Mouse (Mus musculus) embryo, embryonic 10.5 days (tissue): ENCODE results near the gene Cpne5.

Experiments
- DNase-seq: peaks from one replicate; pipeline ENCODE4 v3.0.0-alpha.2; 2015; ENCODE audit warnings: low spot score

The Cpne5 gene

DNA sequence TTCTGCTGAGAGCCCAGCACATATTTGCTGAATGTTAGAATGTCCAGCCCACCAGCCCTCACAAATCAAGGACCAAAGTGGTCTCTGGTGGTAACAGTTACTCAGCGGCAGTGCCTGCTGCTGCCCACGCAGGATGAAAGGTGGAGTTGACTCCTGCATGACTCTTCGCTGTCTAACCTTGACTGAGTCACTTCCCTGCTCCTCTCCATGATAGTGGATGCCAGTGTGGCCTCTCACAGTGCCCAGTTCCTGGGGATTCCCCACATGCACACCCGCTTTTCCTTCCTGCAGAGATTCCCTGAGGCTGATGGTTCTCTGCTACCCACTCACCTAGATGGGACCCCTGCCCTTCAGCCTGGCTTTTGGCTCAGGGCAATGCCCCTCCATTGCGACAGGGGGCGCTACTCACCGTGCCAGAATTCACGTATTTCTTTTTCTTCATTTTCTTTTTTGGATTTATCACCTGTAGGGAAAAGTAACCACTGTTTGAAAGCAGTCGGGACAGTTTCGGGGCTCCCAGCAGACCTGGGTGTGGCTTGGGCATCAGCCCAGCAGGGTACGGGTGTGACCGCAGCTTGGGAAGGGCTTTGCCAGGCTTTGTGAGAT lies 68.9 kb downstream of the Cpne5 start:
- no peak for DNase-seq

DNA sequence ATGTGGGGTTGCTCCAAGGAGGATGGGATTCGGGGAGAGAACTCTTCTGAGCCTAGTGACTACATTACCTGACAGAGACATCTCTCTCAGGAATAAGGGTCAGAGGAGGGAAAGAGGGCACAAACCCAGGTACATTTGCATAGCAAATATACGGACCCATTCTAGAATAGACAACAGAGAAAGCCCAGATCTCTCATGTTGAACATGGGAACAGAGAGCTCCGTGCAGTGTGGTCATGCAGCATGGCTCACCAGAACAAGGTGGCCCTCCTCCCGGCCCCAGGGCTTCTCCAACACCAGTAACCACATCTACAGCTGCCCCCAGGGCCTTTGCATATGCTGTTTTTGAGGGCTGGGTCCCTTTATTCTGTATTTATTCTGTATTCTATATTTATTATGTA lies 69.5 kb downstream of the Cpne5 start:
- DNase-seq, result no peak

DNA sequence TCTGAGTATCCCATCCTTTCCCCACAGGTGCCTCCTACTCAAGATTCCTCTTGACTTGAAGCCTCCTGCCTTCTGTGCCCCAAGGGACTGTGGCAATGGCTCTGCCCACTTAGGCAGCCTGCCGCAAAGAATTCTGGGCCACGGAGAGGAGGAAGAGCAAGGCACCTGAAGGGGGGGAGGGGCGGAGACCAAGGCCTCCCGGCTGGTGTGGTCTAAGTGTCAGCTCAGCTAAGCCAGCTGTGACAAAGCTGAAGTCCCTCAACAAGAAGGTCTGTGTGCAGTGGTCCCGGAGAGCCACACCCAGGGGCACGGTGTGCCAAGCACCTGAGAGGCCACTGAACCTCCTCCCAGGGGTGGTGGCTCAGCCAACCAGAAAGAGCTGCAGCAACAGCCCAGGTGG lies 70.6 kb downstream of the Cpne5 start:
- no peak for DNase-seq

DNA sequence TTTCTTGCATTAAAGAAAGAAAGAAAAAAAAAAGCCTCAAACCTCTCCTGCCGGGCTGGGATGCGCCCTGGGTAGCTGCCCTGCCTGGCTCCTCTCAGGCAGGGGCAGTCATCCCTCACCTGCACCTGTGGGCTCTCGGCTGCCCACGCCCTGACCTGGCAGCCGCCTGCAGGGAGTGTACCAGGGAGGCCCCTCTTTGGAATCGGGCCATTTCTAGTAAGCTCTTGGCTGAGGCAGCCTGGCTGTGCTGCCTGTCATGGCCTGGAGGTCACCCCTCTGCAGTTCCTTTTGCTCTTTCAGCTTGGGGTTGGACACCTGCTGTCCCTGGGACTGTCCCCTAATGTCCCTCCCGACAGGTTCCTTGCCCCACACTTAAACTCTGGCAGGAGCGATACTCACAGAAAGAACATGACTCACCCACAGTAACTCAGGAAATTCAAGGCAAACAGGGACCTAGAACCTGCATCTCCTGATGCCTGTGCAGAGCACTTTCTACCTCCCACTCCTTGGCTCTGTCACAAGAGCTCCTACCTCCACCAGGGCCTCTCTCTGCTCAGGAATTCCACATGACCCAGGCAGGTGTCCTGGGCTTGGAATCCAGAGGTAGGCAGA lies 71.9 kb downstream of the Cpne5 start:
- DNase-seq, result no peak

DNA sequence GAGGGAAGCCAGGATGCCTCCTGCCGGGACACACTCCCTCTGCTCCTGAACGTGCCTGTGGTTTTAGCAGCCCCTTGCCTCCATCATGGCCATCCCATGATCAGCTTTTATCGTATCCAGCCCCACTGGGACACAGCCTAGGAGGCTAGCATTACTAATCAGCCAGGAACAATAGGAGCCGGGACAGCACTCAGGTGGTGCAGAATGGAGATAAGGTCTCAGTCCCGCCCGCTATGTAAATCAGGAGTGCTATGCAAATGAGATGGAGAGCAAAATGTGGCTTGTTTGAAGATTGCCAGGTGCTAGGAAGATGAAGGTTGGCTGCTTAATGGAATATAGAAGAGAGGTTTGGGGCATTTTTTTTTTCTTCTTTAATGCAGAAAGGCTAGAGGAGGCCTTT lies 72.5 kb downstream of the Cpne5 start:
- no peak for DNase-seq

DNA sequence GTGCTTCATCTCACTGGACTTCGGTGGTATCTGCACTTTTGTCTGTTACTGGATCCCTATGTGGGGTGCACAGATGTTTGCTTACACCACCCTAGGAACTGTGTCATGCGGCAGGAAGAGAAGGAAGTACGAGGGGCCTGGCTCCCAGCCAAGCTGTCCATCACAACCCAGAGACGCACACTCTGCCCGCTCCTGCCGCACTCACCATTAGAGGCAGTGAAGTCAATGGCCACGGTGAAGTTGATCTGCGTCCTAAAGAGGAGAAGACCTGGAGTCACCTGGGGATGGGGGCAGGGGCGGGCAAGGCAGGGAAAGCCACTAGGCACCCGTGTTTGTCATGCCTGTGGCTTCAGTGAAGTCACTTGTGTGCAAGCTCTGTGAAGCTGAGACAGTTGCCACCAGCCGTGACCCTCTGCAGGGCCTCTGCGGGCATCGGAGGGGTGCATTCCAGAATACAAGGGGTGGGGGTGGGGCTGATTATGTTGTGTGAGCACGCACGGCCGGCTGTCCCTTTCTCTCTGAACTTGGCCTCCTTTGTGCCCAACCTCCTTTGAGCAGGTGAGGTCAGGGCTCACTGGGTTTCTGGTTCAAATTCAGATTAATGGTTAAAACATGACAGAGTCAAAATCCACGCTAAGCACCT lies 73.4 kb downstream of the Cpne5 start:
- peak; percentile 24 for DNase-seq

DNA sequence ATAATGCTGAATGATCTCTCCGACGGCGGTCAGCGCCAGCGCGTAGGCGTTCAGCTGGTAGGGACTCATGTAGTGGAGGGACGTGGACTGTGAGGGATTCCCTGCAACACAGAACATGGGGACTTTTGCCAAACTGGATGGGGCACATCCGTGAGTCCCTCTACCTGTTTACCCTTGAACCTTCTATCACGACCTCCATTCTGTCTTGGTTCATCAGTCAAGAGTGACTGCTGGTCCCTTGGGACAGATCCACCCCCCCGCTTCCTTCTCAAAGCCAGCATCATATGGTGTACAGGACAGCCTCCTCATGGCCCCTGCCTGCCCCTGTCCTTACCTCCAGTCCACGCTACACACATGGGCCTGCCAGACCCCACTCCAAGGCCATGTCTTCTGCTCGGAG lies 75.6 kb downstream of the Cpne5 start:
- DNase-seq, result no peak

DNA sequence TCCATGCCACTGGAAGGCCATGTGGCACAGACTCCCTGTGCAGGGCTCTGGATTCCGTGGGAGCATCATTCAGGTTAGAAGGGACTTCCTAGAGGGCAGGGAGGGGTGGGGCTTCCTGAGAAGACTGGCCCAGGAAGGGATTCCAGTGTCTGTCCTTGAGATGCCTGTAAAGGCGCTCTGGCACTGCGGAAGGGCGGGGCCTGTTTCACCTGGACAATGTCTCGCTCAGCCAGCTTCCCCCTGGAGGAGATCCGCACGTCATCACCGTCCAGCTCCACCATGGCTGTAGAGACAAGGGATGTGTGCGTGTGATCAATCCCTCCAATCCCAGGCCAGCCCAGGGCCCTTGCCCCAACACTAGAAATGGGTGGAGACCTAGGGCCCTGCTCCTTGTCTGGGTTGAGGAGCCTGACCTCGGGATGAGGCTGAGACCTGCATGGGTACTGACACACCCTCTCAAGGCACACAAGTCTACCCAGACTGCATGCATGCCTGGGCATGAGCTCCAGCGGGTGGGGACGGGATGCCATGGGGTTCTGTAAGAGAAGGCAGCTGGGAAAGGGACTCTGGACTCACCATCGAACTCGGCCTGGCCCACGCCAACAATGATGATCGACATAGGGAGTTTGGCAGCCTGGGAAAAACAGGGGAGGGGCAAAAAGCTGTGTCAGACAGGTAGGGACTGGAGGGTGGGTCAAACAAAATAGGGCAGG lies 78.1 kb downstream of the Cpne5 start:
- no peak for DNase-seq

DNA sequence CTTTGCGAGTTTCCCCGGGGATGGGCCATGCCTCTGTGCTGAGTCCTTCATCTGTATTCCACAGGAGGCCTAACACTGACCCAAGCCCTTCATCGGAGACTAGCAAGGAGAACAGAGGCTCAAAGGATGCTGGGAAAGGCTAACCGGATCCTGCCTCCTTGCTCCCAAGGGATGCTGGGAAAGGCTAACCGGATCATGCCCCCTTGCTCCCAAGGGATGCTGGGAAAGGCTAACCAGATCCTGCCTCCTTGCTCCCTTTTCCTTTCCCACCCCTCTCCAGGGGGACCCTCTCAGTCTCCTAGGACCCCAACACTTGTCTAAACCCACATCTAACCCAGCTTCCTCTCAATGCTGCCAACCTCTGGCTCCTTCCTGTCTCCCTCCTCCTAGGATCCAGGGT lies 78.6 kb downstream of the Cpne5 start:
- no peak for DNase-seq

DNA sequence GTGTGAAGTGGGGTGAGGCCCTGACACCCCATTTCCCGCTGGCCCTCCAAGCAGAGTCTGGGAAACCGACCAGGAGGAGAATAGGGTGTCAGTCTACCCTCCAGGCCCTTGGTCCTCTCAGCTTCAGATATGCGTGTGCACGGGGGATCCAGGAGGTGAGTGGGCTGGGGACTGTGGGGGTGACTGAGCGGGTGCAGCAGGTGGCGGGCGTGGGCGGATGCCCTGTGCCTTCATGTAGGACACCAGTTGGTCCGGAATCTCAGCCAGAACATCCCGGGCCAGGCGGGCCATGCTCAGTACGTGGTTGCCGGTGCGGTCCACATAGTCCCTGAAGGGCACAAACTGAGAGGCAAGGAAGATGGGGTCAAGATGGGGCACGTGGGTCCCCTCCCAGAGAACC lies 79.1 kb downstream of the Cpne5 start:
- no peak for DNase-seq

DNA sequence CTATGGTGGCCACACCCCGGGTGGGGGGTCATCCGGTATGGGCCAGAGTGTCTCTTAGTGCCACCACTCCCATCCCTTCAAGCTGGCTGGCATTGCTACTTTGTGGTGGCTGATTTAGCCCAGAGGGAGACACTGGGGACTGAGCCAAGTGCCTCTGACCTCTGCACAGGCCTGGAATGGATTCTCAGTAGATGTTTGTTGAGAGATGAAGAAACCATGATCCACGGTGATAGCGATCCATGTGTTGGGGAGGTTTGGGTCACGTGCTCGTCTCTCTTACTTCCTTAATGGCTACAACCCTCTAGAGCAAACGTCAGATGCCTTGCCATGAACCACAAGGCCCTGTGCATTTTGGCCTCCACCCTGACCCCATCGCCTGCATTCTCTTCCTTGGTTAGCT lies 81.1 kb downstream of the Cpne5 start:
- DNase-seq, result no peak

DNA sequence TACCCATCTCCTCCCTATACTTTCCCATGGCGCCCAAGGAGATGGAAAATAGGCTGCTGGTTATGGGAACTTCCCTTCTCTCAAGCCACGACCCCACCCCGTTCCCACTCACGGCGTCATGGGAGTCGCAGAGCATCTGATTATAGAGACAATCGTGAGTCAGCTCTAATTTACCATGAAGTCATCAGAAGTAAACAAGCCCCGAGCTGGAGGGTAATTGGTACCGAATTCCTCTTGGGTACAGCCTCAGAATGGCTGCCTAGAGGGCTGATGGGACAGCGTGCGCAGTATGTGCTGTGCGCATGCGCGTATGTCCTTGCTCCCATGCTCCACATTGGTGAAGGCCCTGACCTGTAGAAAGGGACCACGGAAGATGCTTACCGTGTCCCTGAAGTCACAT lies 81.6 kb downstream of the Cpne5 start:
- DNase-seq, result no peak

DNA sequence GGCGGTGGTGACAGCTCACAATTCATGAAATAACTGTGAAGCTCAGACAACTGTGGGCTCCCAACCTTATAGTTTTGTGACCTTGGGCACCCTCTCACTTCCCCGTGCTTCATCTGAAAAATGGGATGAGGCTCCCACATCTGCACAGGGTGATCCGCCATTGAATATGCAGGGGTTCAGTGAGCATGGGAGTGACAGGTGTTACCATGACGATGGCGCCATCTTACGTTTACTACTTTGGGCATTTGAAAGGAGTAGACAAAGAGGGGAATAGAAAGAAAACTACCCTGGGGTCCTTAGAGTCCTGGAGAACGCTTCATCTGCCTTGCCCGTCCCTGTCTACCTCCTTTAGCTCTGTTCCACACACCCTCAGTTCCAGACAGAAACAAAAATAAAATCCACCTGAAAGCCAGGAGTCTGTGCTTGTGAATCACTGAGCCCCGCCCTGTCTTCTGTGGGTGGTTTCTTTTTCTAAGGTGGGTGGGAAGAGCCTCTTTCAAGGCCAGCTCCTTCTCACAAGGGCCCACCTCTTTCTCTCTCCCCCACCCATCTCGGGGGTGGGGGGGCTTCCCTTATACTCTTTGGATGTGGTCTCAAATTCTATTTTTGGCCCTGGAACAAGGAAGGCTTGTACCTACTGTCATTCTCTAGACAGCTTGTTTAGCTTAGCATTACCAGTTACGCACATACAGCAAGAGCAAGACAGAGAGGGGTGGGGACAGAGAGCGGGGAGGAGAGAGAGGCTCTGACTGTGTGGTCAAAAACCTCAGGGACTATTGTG lies 82.4 kb downstream of the Cpne5 start:
- peak; percentile 24 for DNase-seq

DNA sequence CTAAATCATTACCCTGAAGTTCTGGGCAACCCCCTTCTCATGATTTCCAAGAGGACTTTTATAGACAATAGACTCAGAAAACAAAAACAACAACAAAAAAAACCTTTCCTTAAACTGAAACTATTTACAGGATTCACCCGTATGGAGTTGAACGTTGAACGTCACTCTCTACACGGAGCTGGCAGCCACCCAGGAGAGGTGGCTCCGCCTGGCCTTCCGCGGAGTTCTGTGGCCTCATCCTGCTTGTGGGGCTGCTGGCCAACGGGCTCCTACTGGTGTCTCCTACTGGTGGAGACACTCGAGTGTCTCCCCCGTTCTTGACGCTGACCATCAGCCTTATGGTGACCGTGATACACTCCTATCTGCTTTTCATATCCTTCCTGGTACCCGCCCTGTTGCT lies 83.7 kb downstream of the Cpne5 start:
- no peak for DNase-seq

DNA sequence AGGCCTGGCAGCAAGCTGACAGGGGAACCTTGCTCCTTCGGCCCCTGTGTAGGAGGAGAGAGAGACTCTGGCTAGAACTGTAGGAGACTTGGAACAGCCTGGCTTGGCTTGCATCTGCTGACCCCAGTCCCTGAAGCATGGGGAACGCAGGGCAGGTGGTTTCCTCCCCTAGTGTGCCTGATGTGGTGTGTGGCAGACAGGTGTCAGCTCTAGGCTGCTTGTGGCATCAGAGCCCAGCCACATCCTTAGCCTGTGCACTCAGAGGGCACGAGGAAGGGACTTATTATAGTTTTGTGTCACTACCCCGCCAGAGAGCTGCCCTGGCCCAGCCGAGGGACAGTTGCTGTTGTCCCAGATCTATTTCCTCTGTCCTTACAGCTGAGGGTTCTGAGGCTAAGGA lies 85.4 kb downstream of the Cpne5 start:
- DNase-seq, result no peak

DNA sequence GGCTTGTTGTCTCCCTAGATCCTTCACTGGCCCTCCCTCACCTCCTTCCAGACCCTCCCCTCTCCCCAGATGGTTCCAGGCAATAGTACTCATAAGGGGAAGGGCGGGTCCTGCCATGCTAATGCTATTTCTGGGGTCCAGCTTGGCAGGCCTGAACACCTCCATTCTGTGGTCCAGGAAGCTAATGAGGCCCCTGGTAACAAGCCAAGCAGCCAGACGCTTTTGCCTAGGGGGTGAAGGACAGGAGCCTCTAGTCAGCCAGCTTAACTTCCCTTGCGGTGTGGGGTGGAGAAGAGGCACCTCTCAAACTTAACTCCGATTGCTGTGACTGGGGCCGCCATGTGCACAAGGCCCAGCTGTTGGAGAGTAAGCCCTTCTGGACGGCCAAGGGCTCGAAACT lies 88.2 kb downstream of the Cpne5 start:
- no peak for DNase-seq

DNA sequence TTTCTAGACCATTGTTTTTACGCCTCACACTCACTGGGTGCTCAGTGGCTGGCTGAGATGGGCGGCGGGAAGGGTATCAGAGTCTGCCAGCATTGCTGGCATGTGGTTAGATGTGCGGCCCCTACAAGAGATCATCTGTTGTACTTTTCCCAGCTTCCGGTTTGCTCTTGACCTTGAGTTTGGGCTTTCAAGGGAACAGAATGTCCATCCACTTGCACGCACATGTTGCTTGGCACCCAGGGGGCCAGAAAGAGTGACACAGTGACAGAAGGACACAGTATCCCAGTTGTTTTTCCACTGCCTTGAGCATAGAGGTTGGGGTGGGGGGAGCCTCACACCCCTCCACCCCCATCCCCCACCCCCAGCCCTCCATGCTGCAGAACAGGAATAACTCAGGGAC lies 90.2 kb downstream of the Cpne5 start:
- no peak for DNase-seq

DNA sequence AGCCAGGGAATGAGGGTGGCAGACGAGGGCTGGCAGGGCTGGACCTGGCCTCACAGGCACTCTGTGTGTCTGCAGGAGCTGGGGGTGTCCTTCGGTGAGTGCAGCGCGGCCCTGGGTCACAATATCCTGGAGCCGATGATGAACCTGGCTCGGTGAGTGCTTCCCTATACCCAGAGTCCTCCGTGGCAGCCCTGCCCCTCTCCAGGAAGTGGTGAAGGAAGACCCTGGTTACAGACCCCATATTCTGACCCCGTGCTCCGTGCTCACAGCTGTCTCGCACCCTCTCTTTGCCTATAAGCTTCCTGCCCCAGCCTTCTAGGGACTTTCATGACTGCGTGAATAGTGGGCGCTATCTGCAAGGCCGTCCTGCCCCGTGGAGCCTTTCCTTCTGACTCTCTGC lies 90.7 kb downstream of the Cpne5 start:
- no peak for DNase-seq

DNA sequence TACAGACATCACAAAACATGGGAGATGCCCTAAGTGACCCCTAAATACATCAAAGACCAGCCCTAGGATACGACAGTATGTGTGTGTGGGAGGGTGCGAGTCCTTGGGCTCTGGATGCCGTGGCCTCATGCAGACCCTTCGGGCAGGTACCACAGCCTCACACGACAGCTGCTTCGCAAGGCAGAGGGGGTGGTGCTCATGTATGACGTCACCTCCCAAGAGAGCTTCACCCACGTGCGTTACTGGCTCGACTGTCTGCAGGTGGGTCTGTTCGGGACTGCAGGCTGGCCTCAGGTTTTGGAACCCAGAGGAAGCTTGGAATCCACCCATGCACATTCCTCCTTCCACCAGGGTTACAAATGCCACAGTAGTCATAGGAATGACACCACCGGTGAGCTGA lies 92.9 kb downstream of the Cpne5 start:
- no peak for DNase-seq

DNA sequence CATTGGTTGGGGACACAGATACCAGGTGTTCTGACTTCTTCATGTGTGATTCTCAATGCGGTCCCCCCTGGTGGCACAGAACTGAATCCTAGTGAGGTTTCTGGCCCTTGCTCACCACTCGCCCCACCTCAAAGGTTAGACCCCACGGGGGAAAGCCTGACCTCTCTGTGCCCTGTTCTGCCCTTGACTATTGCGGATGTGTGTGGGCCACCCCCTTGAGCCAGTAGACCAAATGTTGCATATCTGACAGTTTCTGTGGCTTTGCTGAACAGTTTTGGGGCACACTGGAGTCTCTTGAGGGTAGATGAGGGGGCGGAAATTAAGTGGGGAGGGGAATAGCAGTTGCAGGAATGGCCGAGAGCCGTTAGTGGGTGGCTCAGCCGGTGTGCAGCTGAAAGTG lies 94.7 kb downstream of the Cpne5 start:
- DNase-seq, result no peak

DNA sequence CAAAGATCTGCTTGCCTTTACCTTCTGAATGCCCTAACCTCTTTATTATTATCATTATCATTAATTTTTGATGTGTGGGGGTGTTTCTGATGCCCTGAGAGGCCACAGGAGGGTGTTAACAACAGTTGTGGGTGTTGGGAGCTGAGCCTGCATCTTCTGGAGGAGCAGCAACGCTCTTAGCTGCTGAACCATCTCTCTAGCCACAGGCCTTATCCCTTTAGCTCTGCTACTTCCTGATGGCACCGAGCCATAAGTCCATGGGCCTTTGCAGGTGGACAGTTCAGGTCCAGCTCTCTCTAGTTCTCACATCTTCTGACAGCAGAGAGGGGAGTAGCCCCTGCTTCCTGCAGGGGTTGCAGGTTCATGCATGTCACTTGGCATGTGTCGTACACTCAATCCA lies 96.4 kb downstream of the Cpne5 start:
- DNase-seq, result no peak

DNA sequence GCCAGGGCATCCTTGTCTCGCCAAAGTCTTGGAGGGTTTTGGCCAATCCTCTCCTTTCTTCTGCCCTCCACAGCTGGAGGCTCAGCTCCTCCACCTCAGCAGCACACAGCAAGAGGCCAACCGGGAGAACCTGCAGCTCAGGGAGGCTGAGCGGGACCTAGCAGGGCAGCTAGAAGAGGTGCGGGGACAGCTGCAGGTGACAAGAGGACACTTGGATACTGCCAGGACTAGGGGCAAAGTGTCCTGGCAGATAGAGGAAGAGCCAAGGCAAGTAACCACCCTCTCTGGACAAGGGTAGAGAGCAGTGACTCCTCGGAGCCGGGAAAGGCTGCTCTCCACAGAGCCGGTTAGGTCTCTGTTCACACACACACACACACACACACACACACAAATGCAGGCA lies 100.1 kb downstream of the Cpne5 start:
- no peak for DNase-seq

DNA sequence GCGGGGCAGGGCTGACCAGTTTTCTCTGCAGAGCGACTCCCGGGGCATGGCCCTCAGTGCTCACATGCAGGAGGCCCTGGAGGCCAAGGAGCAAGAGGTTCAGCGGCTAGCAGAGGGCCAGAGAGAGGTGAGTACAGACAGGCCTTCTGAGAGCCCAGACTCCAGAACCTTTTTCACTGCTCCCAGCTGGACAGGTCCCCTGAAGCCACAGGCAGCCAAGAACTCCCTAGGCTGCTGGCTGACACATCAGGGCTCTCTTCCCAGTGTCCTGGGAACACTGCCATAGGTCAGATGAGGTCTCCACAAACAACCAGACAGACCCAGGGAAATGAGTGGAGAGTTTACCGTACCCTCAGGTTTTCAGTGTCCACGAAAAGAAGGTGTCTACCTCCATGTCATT lies 101.7 kb downstream of the Cpne5 start:
- DNase-seq, result no peak
